Mouse (Mus musculus) heart, adult 8-10 months (tissue): ENCODE data around the gene Fibcd1. TPM values are rescaled to one million over a fixed set of nuclear protein-coding genes. Genes with fewer than 3 reads are reported as not detected.

Source experiments
- DNase-seq: peaks from one replicate; pipeline ENCODE4 v3.0.0; 2022; ENCODE audit warnings: low spot score
- total RNA-seq, 4 experiments: library from RNA; stranded (reverse); gene quantifications; 2 replicates each; pipeline ENCODE4 v1.2.4; 2022

The Fibcd1 gene
- not detected for total RNA-seq

GRCm38 (mm10) chr2:31845896-31846691 is at the start of gene Fibcd1:
Fibcd1 (minus strand) TSS chr2:31846005.
- no peak for DNase-seq

GRCm38 (mm10) chr2:31894221-31894870 is 48.5 kb upstream of the Fibcd1 start:
- DNase-seq = no peak

DNA sequence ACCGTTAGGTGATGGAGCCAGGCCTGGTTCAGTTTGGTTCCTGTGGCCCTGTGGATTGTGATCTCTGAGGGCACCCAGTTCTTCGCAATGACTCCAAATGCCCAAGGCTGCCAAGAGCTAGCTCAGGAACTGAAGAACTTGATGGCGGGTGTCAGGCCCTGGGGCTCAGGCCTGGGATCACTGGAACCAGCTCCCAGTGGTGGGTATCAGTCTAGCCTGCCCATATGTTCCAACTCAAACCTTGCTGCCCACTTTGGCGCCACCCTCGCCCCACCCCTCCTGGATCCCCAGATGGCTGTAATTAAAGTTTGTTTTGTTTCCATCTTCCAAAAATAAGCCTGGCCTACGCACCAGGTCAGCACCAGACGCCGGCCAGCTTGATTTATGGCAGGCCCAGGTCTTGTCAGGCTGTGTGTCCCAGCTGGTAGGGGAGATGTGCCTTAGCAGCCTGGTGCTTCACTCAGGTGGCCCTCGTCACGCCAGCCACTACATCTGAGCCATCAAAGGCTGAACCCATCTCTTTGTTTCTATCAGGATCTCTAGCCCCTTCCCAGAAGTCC is 47.4 kb upstream of the Fibcd1 start:
- no peak for DNase-seq

DNA sequence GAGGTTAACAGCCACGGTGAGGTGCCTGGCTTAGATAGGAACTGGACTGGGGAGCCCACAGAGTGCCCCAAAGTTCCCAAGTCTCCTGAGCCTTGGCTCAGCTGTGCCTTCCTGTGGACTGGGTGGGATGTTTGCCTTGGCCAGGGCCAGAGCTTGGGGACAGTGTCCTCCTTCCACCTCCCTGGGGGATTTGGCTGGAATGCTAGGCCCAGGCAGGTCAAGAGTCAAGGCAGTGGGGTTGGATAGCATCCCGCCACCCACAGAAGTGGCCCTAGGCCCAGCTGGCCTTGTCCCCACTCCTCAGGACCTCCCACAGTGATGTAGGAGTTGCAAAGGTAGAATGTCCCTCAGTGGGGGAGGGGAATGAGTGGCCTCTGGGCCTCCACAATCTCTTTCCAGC is 45.4 kb upstream of the Fibcd1 start:
- no peak for DNase-seq

GRCm38 (mm10) chr2:31888871-31889270 is 43.1 kb upstream of the Fibcd1 start:
- no peak for DNase-seq

DNA sequence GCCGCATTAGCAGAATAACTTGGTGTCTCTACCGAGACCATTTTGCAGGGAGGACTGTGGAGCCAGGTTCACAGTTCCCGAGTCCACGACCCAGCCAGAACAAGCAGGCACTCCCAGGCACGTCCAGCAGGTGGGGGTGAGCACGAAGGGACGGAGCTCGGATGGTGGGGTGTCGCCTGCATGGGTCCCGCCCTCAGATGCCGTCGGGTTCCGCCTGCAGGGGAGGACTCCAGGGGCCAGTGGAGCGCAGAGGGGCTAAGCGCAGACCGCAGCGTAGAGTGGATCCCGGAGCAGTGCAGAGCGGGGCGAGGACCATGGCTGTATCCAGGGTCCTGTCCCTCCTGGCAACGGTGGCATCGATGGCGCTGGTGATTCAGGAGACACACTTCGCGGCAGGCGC is 41.2 kb upstream of the Fibcd1 start, which contains the start of gene Lamc3:
Gene Lamc3, plus strand, starts transcription at position 262 of the 400 bp plus-strand sequence.
- no peak for DNase-seq

- DNase-seq = no peak
Measured at GRCm38 (mm10) chr2:31884806-31885205, 39.0 kb upstream of the Fibcd1 start.

DNA sequence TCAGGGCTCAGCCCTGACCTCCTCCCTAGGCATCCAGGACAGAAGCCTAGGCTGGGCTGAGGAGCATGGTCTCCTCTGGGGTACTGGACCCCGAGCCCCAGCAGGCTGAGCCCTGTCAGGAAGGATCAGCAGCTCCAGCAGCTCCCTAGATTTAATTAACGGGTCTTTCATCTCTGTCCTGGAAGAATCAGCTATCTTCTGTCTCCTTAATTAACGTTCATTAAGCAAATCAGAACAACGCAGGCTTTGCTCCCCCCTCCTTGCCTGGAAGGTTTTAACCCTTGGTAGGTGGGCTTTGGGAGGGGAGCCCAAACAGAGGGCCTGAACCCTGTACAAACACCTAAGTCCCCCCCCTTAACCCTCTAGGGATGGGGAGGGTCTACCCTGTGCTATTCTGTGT is 37.3 kb upstream of the Fibcd1 start:
- DNase-seq = no peak

- DNase-seq = no peak
Measured at GRCm38 (mm10) chr2:31880868-31881267, 35.1 kb upstream of the Fibcd1 start.

DNA sequence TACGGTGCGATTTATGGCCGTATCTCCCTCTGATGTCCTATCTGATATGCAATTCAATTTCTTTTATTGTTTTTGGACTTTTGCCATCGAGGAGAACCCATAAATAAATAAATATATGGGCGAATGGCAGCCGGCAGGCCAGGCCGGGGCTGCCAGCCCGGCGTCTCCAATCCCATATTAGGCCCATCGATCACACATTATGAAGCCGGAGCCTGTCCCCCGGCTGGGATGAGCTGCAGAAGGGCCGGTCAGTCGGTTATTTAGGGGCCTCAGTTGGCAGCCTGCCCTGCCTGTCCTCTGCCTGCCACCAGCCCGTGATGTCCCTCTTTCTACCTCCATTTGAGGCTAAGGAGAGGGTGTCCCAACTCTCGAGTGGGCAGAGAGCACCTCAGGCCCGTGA is 32.8 kb upstream of the Fibcd1 start:
- no peak for DNase-seq

DNA sequence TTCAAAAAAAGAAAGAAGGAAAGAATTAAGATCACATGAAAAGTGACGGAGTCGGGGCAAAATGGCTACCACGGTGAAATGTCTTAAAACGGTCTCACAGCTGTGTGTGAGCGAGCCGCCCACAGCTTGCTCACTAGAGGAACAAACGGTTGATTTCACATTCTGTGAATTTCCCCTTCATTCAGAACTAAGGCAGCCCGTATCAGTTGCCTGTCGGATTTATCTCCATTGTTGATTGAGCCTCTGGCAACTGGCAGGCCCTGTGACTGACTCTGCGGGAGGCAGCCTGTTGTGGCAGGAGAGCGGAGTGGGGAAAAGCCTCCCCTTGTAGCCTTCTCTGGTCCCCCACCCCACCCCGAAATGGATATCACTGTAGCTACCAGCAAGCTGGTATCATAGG is 30.6 kb upstream of the Fibcd1 start:
- no peak for DNase-seq

- DNase-seq = no peak
Measured at GRCm38 (mm10) chr2:31874290-31874855, 28.6 kb upstream of the Fibcd1 start.

DNA sequence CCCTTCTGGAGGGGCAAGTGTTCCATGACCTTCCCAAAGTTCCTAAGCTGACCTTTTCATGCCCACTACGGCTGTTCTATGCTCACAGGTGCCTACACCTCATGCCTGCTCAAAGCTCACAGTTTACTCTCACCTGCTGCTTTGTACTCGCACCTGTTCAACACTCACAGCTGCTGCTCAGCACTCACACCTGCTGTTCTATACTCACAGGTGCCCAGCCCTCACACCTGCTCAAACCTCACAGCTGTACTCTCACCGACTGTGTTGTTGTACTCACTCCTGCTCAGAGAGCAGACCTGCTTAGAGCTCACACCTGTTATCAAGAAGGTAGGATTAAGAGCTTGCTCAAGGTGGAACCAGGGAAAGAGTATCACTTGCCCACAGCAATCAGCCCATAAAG is 24.9 kb upstream of the Fibcd1 start:
- DNase-seq = no peak

GRCm38 (mm10) chr2:31869692-31870091 is 23.9 kb upstream of the Fibcd1 start:
- no peak for DNase-seq

DNA sequence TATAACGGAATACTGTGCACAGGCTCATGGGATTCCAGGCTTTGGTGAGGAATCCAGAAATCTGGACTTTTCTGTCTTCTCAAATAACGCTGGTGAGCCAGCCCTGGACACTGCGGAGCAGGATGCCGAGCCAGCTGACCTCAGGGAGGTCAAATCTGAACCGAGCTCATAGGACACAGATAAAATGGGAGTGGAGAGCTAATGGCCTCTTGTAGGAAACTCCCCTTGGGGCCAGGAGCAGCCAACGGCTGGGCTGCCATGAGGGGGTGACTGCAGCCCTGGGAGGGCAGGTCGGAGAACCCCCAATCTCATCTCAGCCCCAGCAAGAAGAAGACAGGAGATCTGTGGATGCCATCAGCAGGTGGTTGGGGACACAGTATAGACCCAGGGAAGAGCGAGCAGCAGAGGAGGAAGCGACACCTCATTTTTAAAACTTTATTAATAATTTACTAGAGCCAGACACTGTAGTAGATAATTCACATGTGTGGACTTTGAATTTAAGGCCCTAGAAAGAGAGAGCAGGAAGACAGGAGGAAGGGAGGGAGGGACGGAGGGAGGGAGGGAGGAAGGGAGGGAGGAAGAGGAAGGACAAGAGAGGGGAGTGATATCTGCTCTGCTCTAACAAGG is 22.8 kb upstream of the Fibcd1 start:
- DNase-seq = no peak

DNA sequence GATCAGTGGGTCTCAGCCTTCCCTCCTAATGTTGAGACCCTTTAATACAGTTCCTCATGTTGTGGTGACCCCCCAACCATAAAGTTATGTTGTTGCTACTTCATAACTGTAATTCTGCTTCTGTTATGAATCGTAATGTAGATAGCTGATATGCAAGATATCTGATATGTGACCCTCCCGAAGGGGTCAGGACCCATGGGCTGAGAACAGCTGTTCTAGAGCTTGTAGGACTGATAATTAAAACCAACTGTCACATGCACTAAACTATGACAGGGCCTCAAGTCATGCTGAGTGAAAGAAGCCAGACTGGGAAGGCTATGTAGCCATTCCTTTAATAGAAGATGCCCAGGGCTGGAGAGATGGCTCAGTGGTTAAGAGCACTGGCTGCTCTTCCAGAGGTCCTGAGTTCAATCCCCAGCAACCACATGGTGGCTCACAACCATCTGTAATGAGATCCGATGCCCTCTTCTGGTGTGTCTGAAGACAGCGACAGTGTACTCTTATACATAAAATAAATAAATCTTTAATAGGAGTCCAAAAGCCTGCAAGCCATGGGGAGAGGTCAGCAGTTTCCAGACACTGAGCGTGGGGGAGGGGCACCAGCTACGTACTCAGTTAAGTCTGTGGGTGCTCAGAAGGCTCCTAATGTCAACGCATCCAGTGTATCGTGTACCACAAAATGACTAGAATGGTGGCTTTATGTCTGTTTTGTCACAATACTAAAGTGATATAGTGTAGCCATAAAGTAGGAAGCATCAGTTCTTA is 22.1 kb upstream of the Fibcd1 start:
- no peak for DNase-seq

DNA sequence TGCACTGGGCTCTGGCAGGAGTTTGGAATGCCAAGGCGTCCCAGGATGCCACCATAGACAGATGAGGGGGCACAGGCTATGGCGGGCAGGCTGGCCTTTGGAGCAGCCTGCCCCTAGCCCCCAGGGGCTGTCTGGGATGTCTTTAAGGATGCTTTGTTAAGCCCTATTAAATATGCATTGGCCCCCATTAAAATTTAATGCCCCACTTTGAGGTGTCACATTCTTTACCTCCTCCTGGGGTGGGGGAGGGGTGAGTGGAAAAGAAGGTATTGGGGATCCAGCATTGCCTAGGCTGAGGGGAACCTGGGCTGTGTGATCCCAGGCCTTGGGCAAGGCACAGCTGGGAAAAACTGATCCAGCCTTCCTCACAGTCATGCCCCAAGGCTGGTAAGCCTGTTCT is 20.0 kb upstream of the Fibcd1 start:
- no peak for DNase-seq

GRCm38 (mm10) chr2:31865322-31865721 is 19.5 kb upstream of the Fibcd1 start:
- DNase-seq = no peak

DNA sequence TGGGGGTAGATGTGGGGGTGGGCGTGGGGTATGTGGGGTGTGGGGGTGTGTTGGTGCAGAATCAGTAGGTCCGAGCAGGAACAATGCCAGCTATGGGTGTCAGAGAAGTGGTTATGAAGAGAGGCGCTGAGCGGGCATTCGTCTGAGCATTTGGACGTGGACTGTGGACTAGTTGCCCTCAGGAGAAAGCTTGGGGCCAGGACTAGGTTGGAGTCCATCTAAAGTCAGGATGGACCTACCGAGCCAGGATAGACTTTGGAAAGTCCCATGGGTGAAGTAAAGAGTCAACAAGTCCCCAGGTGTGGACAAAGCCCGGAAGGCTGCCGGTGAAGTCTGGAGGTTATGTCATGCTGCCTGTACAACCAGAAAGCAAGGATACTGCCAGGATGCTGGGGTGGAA is 19.1 kb upstream of the Fibcd1 start:
- no peak for DNase-seq

DNA sequence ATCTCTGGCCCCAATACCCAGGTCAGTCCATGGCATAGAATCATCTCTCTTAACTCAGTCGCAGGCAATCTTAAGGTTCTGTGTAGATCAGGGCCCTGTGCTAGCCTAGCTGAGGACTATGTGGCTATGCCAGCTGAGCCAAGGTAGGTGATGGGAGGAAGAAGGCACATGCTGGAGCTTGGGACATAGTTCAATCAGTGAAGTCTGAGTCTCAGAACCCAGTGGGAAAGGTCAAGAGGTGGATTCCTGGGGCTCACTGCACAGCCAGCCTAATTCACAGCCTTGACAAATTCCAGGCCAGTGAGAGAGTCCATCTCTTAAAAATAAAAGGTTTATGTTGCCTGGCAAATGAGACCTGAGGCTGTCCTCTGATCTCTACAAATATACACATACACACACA is 18.0 kb upstream of the Fibcd1 start:
- DNase-seq = no peak

- no peak for DNase-seq
Measured at GRCm38 (mm10) chr2:31862919-31863318, 17.1 kb upstream of the Fibcd1 start.
